Mouse (Mus musculus): ENCODE results near the gene Spryd3.
"Not testable (repeated sequence)": the region's sequence is repeated elsewhere in the genome, so short reads cannot be mapped to it uniquely, and the experiment has no call there.

Spryd3 gene

GRCm38 (mm10) chr15:102136129-102136758, at the start of gene Spryd3:
TSS of gene Spryd3 (minus strand) at chr15:102136234.
- peak; percentile 92 for DNase-seq (ENCODE audit: low read depth, low spot score)

- DNase-seq (ENCODE audit: low read depth, low spot score) = no peak
These were observed 47.0 kb upstream of the Spryd3 start for GRCm38 (mm10) chr15:102183076-102183475.

- no peak for DNase-seq (ENCODE audit: low read depth, low spot score)
These were observed 43.9 kb upstream of the Spryd3 start for GRCm38 (mm10) chr15:102179924-102180323.

GRCm38 (mm10) chr15:102179106-102179505, 43.1 kb upstream of the Spryd3 start:
- no peak for DNase-seq (ENCODE audit: low read depth, low spot score)

GRCm38 (mm10) chr15:102178279-102178678, 42.2 kb upstream of the Spryd3 start:
- DNase-seq (ENCODE audit: low read depth, low spot score) = peak; percentile 71

- no peak for DNase-seq (ENCODE audit: low read depth, low spot score)
These were observed 41.4 kb upstream of the Spryd3 start for GRCm38 (mm10) chr15:102177417-102177816.

- no peak for DNase-seq (ENCODE audit: low read depth, low spot score)
These were observed 40.7 kb upstream of the Spryd3 start for GRCm38 (mm10) chr15:102176571-102177316.

GRCm38 (mm10) chr15:102175736-102176319, 39.8 kb upstream of the Spryd3 start:
- no peak for DNase-seq (ENCODE audit: low read depth, low spot score)

- DNase-seq (ENCODE audit: low read depth, low spot score) = no peak
These were observed 37.5 kb upstream of the Spryd3 start for GRCm38 (mm10) chr15:102173581-102173980.

- DNase-seq (ENCODE audit: low read depth, low spot score) = no peak
These were observed 33.0 kb upstream of the Spryd3 start for GRCm38 (mm10) chr15:102169064-102169463.

GRCm38 (mm10) chr15:102167620-102168021, 31.6 kb upstream of the Spryd3 start:
- DNase-seq (ENCODE audit: low read depth, low spot score) = peak; percentile 41

GRCm38 (mm10) chr15:102165468-102166100, 29.6 kb upstream of the Spryd3 start:
- no peak for DNase-seq (ENCODE audit: low read depth, low spot score)

- DNase-seq (ENCODE audit: low read depth, low spot score) = no peak
These were observed 28.1 kb upstream of the Spryd3 start for GRCm38 (mm10) chr15:102163900-102164693.

GRCm38 (mm10) chr15:102160415-102161060, 24.5 kb upstream of the Spryd3 start:
- DNase-seq (ENCODE audit: low read depth, low spot score) = no peak

GRCm38 (mm10) chr15:102156836-102157235, 20.8 kb upstream of the Spryd3 start:
- no peak for DNase-seq (ENCODE audit: low read depth, low spot score)

- not testable (repeated sequence) for DNase-seq (ENCODE audit: low read depth, low spot score)
These were observed 19.0 kb upstream of the Spryd3 start for GRCm38 (mm10) chr15:102155006-102155405.

- DNase-seq (ENCODE audit: low read depth, low spot score) = peak; percentile 35
These were observed 16.6 kb upstream of the Spryd3 start for GRCm38 (mm10) chr15:102152646-102153045.

GRCm38 (mm10) chr15:102150301-102151135, 14.5 kb upstream of the Spryd3 start, which contains the start of gene Soat2:
TSS of gene Soat2 (plus strand) at chr15:102150526.
- no peak for DNase-seq (ENCODE audit: low read depth, low spot score)

- no peak for DNase-seq (ENCODE audit: low read depth, low spot score)
These were observed 13.5 kb upstream of the Spryd3 start for GRCm38 (mm10) chr15:102149561-102149960.

All from forelimb bud, embryonic 11.5 days (tissue).